Mouse (Mus musculus): Measurements from ENCODE around the gene Rnf166. TPM values are rescaled to one million over a fixed set of nuclear protein-coding genes. Genes with fewer than 3 reads are reported as not detected.

Gene Rnf166
- 10 to 100 TPM; 27.3 to 31.0 TPM for polyA plus RNA-seq (2017; shearing (Covaris generic))

DNA sequence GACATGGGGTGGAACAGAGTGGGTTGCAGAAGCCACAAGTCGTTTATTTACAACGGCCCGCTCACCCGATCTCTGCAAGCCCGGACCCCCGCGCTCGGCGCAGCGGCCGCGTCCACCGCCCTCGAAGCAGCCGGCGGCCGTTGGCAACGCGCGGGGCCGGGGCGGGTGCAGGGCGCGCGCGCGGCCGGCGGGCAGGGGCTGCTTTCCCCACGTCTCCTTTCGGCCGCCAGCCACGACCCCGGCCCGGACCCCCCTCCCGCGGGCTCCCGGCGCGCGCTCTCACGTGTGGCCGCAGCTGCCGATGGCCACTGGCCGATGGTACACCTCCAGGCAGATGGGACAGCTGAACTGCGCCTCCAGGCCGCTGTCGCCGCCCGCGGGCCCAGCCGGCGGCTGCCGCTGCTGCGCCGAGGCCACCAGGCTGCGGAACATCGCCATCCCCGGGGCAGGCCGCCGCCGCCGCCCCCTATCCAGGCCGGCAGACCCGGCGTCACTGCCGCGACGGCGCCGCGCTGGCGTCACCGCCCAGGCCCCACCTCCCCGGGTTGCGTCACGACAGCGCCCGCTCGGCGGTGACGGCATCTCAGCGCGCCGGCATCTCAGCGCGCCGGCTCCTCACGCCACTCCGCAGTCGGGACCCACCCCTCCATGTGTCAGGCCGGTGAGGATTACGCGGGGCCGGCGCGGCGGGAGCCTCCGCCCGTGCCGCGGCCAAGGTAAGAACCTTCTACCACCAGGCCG lies at the start of gene Rnf166, which contains the start of gene Ctu2:
Gene Rnf166, minus strand, starts transcription at position 485 of the 741 bp plus-strand sequence.
Gene Ctu2, plus strand, starts transcription at position 564 of the 741 bp plus-strand sequence.
- peak; percentile 83 for ATAC-seq

DNA sequence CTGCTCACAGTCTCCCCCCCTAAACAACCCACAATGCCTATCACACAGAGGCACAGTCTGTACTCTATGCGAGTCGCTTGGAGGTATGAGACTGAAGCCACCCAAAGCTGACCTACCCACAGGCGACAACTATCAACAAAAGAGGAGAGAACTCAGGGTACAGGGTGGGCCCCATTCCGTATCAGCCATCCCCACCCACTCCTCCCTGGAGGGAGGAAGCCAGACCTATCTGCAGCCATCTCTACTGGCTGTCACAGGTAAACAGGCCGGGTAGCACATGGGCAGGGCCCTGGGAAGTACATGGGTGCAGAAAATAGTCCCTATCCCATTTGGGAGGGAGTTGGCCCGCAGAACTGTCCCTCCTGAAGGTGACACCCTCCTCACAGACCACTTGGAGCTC lies 49.1 kb upstream of the Rnf166 start:
- ATAC-seq = no peak

DNA sequence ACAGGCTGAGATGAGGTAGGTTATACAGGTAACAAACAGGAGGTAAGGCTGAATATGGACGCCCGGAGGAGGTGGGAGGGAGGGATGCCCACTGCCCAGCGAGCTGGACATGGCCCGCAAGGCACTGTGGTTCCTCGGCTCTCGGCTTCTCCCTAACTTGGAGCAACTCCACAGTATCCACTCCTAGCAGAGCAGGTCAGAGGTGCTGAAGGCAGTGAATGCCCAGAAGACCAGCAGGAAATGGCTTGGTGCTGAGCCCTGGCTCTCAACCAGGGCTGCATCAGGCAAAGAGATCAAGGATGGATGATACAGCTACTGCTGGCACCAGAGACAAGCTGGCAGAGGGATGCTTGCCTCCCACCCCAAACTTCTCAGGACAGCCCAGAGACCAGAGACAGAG lies 48.6 kb upstream of the Rnf166 start:
- ATAC-seq = no peak

DNA sequence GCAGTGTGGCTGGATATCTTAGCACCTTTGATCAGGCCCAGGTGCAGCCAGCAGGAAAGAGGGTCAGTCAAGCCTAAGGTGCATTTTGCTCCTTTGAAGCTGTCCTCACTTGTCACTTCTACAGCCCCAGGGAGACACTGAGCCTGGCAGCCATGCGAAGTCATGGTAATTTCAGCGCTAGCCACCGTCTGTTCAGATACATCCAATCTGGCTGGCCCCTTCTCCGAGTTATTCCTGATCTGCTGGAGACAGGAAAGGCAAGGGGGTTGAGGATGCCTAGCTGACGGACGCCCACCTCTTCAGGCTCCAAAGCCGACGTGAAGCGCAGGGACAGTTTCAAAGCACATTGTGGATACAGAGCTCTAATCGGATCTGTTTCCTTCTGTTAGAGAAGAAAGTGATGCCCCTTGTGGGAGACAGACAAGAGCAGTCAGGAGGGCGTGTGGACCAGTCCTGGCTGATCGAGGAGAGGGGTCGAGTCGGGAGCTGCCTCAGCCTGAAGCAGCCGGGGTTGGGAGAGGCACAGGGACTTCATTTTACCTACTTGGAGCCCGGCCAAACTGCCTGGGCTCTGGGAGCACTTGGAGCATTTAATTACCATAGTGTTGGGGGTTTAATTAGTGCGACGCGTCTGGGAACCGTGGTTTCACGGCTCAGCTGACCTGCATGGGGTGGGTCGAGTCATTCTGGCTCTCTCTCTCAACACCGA lies 47.9 kb upstream of the Rnf166 start:
- ATAC-seq = no peak

DNA sequence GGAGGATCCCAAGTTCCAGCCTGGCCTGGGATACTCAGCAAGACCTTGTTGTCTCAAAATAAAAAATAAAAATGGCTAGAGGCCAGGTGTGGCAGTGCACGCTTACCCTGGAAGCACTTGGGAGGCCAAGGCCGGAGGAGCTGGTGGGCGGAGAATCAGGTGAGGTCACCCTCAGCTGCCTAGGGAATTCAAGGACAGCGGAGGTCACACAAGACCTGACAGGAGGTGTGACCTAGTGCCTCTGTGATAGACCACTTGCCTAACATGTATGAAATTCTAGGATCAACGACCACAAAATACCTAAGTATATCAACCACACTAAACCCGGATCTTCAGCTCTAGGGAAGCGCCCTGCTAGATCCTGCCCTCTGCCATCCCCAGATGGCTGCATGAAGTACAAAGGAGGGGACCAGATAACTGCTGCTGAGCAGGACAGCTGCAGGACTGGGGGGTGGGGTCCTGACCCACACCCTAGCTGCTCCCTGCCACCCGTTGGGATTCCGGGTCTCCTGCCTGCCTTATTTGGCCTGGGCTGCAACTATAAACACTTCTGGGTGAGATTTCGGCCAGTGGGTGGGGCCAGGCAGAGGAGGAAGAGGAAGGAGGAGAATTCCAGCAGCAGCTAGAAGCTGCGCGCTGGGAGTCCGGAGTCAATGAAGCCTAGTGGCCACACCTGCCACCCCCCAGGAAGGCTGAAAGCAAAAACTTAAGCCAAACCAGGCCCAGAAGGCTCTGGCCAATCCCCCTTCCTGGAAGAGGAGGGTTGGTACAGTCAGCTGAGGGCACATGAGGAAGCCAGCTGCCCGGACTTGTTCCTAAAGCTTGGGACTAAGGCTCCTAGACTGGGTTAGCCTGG lies 47.2 kb upstream of the Rnf166 start:
- no peak for ATAC-seq

DNA sequence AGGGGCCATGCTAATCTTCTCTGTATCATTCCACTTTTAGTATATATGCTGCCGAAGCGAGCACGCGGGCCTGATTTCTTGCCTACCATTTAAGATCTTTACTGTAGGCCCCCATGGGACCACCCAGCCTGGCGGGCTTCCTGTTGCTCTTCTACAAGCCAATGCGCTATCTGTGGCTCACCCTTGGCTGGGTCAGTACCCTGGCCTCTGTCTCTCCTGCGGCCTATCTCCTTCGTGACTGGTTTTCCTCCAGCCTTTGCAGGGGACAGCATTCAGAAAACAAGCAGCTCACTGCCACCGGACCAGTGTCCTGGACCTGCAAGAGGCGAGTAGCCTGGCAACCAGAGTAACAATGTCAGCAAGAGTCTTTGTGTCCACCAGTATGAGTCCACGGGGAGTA lies 44.7 kb upstream of the Rnf166 start:
- no peak for ATAC-seq

DNA sequence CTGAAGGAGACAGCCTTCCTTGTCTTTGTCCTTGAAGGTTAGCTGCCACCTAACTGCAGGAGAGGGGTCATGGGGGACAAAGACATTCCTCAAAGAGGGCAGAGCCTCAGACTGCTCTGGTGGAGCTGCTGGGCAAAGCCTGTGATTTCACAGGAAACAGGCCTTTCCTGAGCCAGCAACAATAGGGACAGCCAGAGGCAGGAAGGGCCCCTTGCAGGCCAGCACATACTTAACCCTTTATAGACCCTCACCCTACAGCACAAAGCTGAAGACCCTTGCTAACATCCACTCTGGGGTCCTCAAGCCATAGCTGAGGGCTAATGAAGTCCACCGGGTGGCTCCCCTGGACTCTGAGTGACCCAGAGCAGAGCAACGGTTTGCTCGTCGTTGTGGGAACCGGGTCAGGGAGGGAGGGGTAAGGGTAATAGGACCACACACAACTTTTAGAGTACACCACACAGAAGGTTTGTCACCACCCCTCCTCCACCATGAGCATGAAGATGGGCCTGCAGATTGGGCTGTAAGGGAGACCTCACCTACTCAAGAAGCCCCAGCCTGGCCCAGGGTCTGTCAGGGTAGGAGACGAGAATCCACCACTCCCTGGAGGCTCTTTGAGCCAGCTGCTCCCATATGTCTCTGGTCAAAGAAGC lies 41.8 kb upstream of the Rnf166 start:
- ATAC-seq = no peak

DNA sequence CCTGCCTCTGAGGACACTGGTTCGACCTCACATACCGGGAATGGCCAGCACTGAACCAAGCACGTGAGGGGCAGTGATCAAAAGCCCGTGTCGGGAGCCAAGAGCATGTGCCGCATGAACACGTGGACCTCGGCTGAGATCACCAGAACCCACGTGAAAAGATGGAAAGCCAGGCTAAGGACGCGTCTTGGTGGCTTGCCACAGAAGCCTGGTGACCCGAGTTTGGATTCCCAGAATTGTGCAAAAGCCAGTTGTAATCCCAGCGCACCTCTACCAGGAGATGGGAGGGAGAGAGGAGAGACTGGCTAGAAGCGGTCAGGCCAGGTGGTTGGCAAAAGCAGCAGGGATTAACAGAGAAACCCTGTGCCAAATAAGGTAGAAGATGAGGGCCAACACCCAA lies 39.8 kb upstream of the Rnf166 start:
- ATAC-seq = no peak

DNA sequence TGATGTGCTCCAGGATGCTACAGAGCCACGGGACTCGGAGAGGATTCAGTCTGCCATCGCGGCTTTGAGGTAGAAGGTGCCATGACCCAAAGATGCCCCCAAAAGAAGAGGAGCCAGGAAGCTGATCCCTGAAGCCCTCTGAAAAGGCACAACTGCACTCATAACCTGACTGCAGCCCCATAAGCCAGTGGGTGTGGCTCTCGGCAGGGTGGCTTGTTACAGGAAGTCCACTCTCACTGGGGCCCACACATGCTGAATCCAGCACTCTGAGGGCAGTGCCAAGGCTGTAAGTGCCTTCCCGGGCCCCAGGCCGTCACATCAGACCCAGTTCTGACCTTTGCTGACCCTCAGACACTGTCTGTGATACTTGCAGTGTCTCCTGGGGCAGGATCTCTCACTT lies 36.5 kb upstream of the Rnf166 start:
- ATAC-seq = no peak

DNA sequence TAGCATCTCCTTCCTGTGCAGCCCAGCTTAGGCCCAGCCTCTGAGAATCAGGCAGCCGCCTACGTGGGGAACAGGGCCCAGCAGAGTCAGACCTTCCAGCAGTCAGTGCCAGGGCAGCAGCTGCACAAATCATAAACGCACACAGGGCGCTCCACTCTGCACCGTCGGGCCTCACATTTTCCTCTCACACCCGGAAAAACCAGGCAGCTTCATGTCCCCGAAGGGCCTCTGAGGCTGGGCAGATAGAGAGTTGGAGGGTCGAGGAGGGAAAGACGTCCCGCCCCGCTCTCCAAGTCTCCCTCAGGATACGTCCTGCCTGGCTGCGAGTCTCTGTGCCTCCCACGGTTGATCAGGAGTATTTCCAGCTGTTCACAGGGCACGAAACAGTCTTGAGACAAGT lies 35.7 kb upstream of the Rnf166 start:
- no peak for ATAC-seq

DNA sequence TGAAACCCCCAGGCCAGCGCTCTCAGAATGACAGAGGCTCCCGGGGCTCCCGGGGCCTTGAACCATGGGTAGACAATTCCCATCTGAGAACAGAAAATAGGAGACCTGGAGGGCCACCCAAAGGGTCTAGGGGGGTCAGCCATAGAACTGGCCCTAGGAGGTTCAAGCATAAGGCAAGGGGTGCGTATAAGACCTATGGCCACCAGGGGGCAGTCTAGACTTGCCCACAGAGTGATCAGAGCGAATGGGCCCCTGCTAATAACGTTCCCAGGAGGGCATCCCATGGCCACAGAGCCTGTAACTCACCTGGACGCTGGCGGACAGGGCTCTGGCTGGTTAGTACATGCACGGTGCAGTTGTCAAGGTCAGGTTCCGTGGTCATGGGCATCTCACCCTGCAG lies 25.0 kb upstream of the Rnf166 start:
- ATAC-seq = peak; percentile 84

DNA sequence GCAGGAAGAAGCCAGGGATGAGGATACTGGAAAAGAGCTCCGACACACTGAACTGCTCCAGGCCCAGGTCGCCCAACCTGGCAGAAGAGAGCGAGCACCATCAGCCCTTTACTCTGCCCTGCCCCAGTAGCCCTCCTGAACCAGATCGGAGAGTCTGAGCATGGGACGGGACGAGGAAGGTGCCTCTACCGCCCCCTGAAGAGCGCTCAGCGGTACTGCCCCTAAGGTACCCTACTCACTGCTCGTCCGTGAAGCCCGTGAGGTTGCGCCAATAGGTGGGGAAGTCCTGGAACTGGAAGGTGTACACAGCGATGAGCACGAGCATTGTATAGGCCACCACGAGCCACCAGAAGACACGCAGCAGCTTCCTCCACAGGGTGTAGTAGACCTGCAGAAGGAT lies 22.0 kb upstream of the Rnf166 start:
- no peak for ATAC-seq

DNA sequence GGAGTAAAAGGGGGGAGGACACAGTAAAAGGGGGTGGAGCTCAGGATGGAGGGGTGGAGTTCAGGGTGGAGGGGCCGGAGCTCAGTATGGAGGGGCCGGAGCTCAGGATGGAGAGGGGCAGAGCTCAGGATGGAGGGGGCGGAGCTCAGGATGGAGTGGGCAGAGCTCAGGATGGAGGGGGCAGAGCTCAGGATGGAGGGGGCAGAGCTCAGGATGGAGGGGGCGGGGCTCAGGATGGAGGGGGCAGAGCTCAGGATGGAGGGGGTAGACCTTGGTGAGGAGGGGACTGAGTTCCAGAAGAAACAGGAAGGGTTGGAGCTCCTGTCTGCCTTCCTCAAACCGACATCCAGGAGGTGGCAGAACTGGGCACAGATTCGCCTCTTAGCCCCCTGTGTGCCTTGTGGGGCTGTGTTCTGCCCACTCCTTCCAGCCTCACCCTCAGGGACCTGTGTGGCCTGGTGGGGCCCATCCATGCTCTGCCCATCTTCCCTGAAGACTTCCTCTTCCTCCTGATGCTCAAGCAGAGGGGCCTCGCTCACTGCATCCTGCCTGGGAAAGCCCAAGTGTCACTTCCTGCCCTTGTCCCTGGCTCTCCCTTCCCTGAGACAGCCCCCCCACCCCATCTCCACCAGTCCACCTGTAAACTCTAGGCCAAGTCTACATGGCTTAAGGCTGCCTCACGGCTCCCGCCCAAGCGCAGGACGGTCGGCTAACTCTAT lies 21.3 kb upstream of the Rnf166 start:
- ATAC-seq = no peak

DNA sequence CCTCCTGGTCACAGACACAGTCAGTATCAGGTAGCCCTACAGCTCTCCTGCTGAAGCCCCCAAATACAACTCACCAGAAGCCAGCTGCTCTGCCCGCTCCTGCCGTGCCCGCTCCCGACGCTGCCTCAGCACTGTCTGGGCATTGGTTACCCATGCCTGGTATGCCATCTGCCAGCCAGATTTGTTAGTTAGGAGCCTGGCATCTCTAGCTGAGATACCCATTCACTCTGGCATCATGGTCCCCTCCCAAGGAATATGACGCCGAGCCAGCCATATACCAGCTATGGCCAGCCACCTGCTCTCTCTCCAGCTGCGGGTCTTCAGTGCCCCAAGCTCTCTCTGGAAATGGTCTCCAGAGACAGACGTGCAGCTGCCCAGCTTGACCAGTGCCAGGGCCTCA lies 12.5 kb upstream of the Rnf166 start:
- ATAC-seq = no peak

DNA sequence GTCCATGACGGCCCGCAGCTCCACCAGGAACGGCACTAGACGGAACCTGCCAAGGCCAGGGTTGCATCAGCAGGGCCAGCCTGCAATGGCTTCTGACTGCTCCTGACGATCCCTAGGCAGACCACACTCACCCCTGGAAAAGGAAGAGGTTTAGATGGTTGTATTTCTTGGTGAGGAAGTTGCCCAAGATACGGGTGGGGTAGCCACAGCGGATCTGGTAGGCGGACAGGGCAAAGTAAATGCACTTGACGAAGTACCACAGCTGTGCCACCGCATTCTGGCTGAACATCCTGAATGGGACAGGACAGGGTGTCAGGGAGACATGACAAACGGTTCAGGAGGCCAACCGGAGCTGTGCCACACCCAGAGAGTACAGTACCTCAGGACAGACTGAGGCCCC lies 9.0 kb upstream of the Rnf166 start:
- ATAC-seq = no peak

DNA sequence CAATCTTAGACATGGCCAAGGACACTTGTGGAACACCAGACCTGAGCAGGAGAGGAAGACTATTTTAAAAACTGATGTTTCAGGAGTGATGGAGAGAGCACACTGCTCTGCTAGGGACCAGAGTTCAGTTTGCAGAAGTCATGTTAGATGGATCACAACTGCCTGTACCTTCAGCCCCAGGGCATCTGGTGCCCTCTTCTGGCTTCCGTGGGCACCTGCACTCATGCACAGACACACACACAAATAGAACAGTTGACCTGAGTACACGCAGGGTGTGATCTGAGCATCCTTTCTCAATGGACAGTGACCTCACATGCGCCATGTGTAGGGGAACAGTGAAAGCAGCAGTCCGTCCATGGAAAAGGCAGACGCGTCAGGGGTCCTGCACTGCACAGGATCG lies 8.0 kb upstream of the Rnf166 start:
- no peak for ATAC-seq

DNA sequence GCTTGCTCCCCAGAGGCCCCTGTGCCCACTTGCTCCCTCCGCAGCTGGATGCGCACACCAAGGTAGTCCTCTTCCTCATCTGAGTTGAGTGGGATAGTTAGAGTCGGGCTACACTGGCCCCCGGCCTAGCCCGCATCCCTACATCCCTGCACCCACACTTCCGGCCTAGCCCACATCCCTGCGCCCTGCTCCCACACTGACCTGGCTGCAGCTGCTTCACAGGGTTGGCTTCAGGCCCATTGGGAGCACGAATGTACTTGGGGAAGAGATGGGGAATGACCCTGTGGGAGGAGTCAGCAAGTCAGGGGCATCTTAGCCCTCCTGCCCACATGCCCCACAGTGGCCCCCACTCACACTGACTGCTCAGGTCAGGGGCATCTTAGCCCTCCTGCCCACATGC lies 6.6 kb upstream of the Rnf166 start:
- no peak for ATAC-seq

DNA sequence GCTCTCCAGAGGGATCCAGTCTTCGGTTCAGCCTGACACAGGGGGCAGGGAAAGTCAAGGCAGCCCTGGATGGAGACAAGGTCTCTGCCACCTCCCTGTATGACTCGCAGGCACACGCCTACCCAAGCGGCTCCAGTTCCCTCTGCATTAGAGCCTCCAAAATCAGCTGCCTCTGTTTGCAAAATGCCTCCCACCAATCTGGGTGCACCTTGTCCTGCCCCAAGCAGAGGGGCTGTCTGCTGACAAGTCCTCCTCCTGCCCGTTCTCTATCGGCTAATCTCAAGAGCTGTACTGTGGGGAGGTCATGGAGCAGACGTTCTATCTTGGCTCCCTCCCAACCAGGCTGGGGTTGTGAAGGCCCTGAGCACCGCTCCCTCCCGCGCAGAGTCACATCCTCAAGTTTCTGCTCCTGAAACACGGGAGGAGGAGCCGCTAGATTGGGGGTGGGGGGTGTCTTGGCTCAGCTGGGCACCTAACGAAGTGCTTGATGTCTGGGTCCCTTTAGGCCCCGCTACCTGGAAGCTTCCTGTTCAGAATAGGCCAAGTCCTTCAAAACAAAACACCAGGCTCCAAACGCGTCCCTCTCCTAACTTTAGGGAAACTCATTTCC lies 808 bp downstream of the Rnf166 start:
- peak; percentile 12 for ATAC-seq

DNA sequence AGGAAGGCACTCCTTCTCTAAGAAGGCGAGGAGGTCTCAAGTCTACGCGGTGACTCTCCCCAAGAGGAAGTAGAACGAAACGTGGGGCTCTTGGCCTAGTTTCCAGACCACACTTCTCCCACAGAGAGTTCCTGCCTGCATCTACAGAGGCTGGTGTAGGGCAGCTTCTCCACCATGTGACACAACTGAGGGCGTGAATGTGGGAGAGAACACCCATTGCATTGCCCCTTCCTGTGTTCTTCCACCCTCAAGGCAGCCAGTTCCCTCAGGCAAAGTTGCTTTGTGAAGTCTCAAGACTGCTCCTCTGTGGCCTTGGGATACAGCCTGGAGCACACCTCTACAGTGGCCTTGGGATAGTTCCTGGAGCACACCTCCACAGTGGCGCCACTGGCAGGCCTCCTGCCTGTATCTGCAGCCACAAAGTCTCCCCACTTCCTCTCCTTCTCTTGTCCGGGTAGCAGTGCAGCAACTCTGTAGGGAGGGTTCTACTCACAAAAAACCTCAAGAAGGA lies 1.9 kb downstream of the Rnf166 start:
- peak; percentile 32 for ATAC-seq

DNA sequence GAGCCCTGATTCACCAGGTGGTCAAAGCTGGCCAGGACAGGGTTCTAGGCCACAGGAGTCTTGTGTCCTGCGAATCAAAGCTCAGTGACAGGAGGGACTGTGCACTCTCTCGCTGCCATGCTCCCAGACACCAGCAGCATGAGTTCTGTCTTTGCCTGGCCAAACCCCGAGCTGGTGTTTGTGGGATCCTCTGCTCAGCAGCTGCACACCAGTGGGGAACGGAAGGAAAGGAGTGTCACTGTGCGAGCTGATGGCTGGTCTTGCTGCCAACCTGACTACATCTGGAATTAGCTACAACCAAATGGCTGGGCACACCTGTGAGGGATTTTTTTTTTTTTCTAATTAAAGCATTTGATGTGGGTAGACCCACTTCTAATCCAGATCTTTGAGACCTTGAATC lies 5.2 kb downstream of the Rnf166 start:
- ATAC-seq = no peak

DNA sequence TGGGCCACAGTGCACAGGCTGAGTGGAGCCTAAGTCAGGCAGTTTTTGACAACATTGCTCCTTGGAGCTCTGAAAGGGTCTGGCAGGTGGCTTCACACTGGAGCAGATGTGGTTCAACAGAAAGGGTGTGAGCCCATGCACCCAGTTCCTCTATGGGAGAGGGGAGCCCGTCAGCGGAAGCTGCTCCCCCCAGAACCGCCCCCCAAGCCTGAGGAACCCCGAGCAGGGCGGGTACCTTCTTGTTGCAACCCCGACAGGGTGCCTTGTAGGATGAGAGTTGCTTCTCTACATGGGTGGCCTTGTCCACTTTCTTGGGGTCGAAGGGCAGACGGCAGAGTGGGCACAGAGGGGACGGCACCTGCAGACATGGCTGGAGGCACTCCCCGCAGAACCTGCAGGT lies 5.9 kb downstream of the Rnf166 start:
- ATAC-seq = no peak

DNA sequence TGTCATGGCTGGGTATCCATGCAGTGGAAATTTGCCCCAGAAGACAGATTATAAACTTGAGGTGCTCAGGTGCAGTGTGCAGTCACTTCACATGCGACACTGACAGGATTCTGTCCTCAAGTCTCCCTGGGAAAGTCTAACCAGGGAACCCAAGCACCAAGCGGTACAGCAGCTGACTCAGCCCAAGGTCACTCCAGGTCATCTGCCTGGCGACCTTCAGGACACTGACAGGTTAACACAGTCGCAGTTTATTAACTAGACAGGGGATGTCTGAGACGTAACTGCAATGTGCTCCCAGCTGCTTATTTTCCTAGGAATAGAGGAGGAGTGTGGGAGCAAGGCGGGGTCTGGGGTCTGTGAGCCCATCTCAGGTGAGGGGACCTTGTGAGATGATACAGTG lies 6.5 kb downstream of the Rnf166 start:
- no peak for ATAC-seq
